Mouse (Mus musculus) bone marrow, adult 2 months (tissue): Measurements from ENCODE around the gene Rpl15.

Source experiments
- CTCF ChIP-seq: fragments of 200-500 bp; IDR thresholded peaks from 2 replicates; pipeline ENCODE4 v1.5.1; 2011; ENCODE audit warnings: low read length, control low read depth; ENCODE audit not compliant: control insufficient read depth, insufficient read depth
- POLR2A ChIP-seq: fragments of 200-500 bp; IDR thresholded peaks from 2 replicates; pipeline ENCODE4 v1.6.1; 2011; ENCODE audit warnings: low read depth, mild to moderate bottlenecking, control low read depth, low read length, borderline replicate concordance; ENCODE audit not compliant: control insufficient read depth

GRCm38 (mm10) chr14:18241786-18242185, 29.4 kb downstream of the Rpl15 start:
- no peak for TF ChIP-seq POLR2A
- no peak for TF ChIP-seq CTCF
